Mouse (Mus musculus) heart, postnatal 0 days (tissue): ENCODE measurements around the gene Shoc2. TPM values are rescaled to one million over a fixed set of nuclear protein-coding genes. Genes with fewer than 3 reads are reported as not detected.

Experiments
- ATAC-seq: fragments of 200-750 bp; cut with Nextera tagmentation; 2 replicates; pipeline ENCODE4 v1.8.0; 2017; ENCODE audit warnings: low read depth, moderate number of reproducible peaks, moderate library complexity; ENCODE audit not compliant: insufficient read depth
- DNase-seq: peaks from one replicate; pipeline ENCODE4 v3.0.0-alpha.2; 2016; ENCODE audit warnings: low spot score
- H3K27ac ChIP-seq: fragments of 300-500 bp; sonication (generic); 2 replicates; pipeline ENCODE4 v1.5.1; 2014; ENCODE audit warnings: low read depth, mild to moderate bottlenecking
- H3K27me3 ChIP-seq: fragments of 300-500 bp; sonication (generic); 2 replicates; pipeline ENCODE4 v1.6.1; 2014; ENCODE audit warnings: low read length, mixed read lengths; ENCODE audit not compliant: control insufficient read depth, insufficient read depth
- H3K36me3 ChIP-seq: fragments of 300-500 bp; sonication (generic); replicated peaks from 2 replicates; pipeline ENCODE4 v1.6.1; 2014; ENCODE audit warnings: low read length, mixed read lengths; ENCODE audit not compliant: control insufficient read depth, insufficient read depth
- H3K4me1 ChIP-seq: fragments of 300-500 bp; sonication (generic); 2 replicates; pipeline ENCODE4 v1.6.1; 2014; ENCODE audit warnings: antibody characterized with exemption; ENCODE audit not compliant: control insufficient read depth, insufficient read depth
- H3K4me2 ChIP-seq: fragments of 300-500 bp; sonication (generic); 2 replicates; pipeline ENCODE4 v1.6.1; 2014; ENCODE audit warnings: low read depth, mild to moderate bottlenecking, low read length, moderate library complexity
- H3K4me3 ChIP-seq: fragments of 300-500 bp; sonication (generic); 2 replicates; pipeline ENCODE4 v1.5.1; 2014; ENCODE audit warnings: low read depth, low read length
- H3K9ac ChIP-seq: fragments of 300-500 bp; sonication (generic); replicated peaks from 2 replicates; pipeline ENCODE4 v1.6.1; 2014; ENCODE audit warnings: low read depth, low read length, mixed read lengths
- H3K9me3 ChIP-seq: fragments of 300-500 bp; sonication (generic); replicated peaks from 2 replicates; pipeline ENCODE4 v1.6.1; 2016; ENCODE audit warnings: low read length; ENCODE audit not compliant: control insufficient read depth
- CTCF ChIP-seq: IDR thresholded peaks from 2 replicates; pipeline ENCODE4 v1.5.1; 2016; ENCODE audit warnings: antibody characterized with exemption, control low read depth, low read depth
- EP300 ChIP-seq: IDR thresholded peaks from 2 replicates; pipeline ENCODE4 v1.6.1; 2016; ENCODE audit warnings: antibody characterized with exemption, low read depth
- WGBS: fragments of 180-500 bp; shearing (Covaris S2); extraction: QIAGEN DNeasy Blood & Tissue Kit; methylation state at CpG from one replicate; pipeline ENCODE4 v1.1.7; 2014; 5-methylcytosine and 5-hydroxymethylcytosine counted together
- polyA plus RNA-seq: library from polyadenylated mRNA; unstranded; fragments of >200 nt; fragmentation: Nextera tagmentation; extraction: Ambion mirVana; gene quantifications from 2 replicates; pipeline ENCODE4 v1.2.1, GENCODE M21; 2015
- total RNA-seq: library from RNA; depleted of rRNA; stranded (reverse); fragments of >200 nt; gene quantifications from 2 replicates; pipeline ENCODE4 v1.2.3, GENCODE M21; 2014; ENCODE audit warnings: low replicate concordance

Shoc2 gene
- total and polyA plus RNA-seq, 2 experiments from 2014 or later = 20.1 to 38.0 TPM

DNA sequence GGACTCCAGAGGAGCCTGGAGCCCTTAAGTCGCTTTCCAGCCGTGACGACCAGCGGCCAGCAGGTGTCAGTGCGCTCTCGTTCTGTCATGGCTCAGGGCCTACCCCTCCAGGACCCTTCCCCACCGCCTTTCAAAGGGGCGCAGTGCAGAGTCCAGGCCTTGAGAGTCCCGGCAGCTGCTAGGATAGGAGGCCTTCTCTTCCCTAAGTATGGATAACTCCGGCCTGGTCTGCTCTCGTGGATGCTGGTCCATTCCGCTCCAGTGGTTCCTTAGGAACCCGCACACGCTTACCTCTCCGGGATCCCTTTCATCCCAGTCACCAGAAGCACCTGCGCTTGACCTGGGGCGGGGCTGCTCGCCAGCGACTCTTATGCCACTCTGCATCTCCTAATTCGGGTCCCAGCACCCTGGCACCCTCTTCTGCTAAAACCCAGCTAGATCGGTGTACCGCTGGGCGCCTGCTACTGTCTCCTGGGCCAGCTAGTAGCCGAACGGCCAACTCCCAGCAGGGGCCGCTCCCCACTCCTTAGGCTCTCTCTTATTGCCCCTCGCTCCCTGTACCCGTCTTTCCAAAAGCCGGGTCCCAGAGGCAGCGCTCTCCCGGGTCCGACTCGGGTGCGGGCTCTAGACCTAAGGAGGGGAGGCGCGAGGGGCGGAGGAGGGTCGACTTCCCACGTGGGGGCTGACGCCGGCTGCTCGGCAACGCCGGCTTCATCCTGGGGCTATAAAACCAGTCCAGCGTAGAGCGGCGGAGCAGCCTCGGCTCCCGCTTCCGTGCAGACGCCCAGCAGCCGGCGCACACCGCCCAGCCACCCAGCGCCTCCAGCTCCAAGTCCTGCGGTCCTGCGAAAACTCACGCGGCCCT lies 100.6 kb downstream of the Shoc2 start:
- DNase-seq (peak; percentile 16), ATAC-seq (peak; percentile 69)
- peak overlapping the region; percentile 55 for H3K4me3 ChIP-seq
- H3K27me3 ChIP-seq = peaks cover 52% of the 10 kb centered on the region
- H3K4me2 ChIP-seq = peak overlapping the region; percentile 88
- H3K9ac ChIP-seq = 0 out of 2 replicates have a peak overlapping the region, but pooled peaks have one; percentile 21
- 1% methylated on average over 53 of the region's 59 CpGs for WGBS
- peak; percentile 71 for TF ChIP-seq CTCF
- TF ChIP-seq EP300 = no peak
- peaks cover 27% of the 10 kb centered on the region for H3K4me1 ChIP-seq
- no peak overlapping the region for H3K27ac ChIP-seq
- no peaks in the 10 kb centered on the region for H3K36me3 ChIP-seq
- no peaks in the 10 kb centered on the region for H3K9me3 ChIP-seq

- Histone ChIP-seq H3K27me3 (peaks cover 56% of the 10 kb centered on the region), H3K9ac (0 out of 2 replicates have a peak overlapping the region, but pooled peaks have one; percentile 21), H3K4me1 (peaks cover 27% of the 10 kb centered on the region), H3K9me3 (no peaks in the 10 kb centered on the region), H3K4me2 (peak overlapping the region; percentile 88), H3K36me3 (no peaks in the 10 kb centered on the region), H3K27ac (no peak overlapping the region), H3K4me3 (peak overlapping the region; percentile 55)
- 1% methylated on average over 29 of the region's 29 CpGs for WGBS
- TF ChIP-seq EP300 = no peak
- TF ChIP-seq CTCF = no peak
- no peak for DNase-seq
- no peak for ATAC-seq
These were observed 101.3 kb downstream of the Shoc2 start for GRCm38 (mm10) chr19:54045412-54045811.

DNA sequence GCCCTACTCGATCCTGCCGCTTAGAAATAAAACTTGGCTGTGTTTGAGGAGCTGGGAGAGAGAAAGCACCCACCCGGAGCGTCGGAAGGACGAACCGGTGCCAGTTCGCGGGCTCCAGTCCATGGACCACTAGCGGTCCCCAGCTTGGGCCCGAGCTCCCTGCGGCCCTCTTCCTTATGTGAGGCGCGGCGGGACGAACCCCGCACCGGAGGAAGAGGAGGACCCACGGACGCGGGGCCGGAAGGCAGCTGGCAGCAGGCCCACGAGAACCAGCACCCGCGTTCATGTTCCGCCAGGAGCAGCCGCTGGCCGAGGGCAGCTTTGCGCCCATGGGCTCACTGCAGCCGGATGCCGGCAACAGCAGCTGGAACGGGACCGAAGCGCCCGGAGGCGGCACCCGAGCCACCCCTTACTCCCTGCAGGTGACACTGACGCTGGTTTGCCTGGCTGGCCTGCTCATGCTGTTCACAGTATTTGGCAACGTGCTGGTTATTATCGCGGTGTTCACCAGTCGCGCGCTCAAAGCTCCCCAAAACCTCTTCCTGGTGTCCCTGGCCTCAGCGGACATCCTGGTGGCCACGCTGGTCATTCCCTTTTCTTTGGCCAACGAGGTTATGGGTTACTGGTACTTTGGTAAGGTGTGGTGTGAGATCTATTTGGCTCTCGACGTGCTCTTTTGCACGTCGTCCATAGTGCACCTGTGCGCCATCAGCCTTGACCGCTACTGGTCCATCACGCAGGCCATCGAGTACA lies 102.0 kb downstream of the Shoc2 start:
- no peak overlapping the region for H3K27ac ChIP-seq
- no peaks in the 10 kb centered on the region for H3K9me3 ChIP-seq
- H3K4me3 ChIP-seq = peak overlapping the region; percentile 55
- TF ChIP-seq CTCF = no peak
- TF ChIP-seq EP300 = no peak
- H3K27me3 ChIP-seq = peaks cover 60% of the 10 kb centered on the region
- no peak overlapping the region for H3K9ac ChIP-seq
- 2% methylated on average over 52 of the region's 55 CpGs for WGBS
- DNase-seq = no peak
- H3K4me1 ChIP-seq = peaks cover 27% of the 10 kb centered on the region
- no peaks in the 10 kb centered on the region for H3K36me3 ChIP-seq
- H3K4me2 ChIP-seq = peak overlapping the region; percentile 88
- ATAC-seq = no peak

GRCm38 (mm10) chr19:54046684-54047070 lies 102.6 kb downstream of the Shoc2 start:
- Histone ChIP-seq H3K27me3 (peaks cover 66% of the 10 kb centered on the region), H3K36me3 (no peaks in the 10 kb centered on the region), H3K4me2 (peak overlapping the region; percentile 88), H3K9ac (no peak overlapping the region), H3K4me3 (peak overlapping the region; percentile 55), H3K27ac (no peak overlapping the region), H3K4me1 (peaks cover 27% of the 10 kb centered on the region), H3K9me3 (no peaks in the 10 kb centered on the region)
- DNase-seq (no peak), ATAC-seq (no peak)
- TF ChIP-seq EP300 (no peak), CTCF (no peak)
- 1% methylated on average over 46 of the region's 46 CpGs for WGBS

DNA sequence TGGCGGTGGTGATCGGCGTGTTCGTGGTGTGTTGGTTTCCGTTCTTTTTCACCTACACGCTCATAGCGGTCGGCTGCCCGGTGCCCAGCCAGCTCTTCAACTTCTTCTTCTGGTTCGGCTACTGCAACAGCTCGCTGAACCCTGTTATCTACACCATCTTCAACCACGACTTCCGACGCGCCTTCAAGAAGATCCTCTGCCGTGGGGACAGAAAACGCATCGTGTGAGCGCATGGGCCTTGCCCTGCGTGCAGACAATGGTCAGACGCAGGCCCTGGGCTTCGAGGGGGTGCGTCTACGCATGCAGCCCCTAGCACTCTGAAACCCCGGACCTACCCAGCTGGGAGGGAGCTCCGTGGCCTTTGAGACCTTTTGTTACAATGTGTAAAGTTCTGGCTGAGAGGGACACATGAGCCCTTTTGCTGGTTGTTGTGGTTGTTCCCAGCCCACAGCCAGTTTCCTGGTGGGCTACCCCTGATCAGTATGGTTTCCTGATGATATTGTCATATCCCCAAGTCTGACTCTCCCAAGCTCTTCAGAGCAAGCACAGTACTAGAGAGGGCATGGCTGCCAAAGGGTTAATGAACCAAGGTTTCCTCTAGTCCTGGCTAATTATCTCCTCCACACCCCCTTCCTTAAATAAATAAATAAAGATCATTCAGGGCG lies 103.4 kb downstream of the Shoc2 start:
- 2% methylated on average over 27 of the region's 27 CpGs for WGBS
- H3K9ac ChIP-seq = no peak overlapping the region
- peak overlapping the region; percentile 88 for H3K4me2 ChIP-seq
- H3K36me3 ChIP-seq = no peaks in the 10 kb centered on the region
- H3K27me3 ChIP-seq = peaks cover 66% of the 10 kb centered on the region
- H3K4me3 ChIP-seq = peak overlapping the region; percentile 55
- DNase-seq (no peak), ATAC-seq (no peak)
- no peak overlapping the region for H3K27ac ChIP-seq
- TF ChIP-seq CTCF = no peak
- no peak for TF ChIP-seq EP300
- peaks cover 27% of the 10 kb centered on the region for H3K4me1 ChIP-seq
- H3K9me3 ChIP-seq = no peaks in the 10 kb centered on the region
